Mouse (Mus musculus): ENCODE data around the gene Tmem235. TPM values are rescaled to one million over a fixed set of nuclear protein-coding genes. Genes with fewer than 3 reads are reported as not detected.
"Not testable (repeated sequence)": the region's sequence is repeated elsewhere in the genome, so short reads cannot be mapped to it uniquely, and the experiment has no call there.

Tmem235 gene
- not detected for total RNA-seq (2021)
- long read RNA-seq, experiment 1, result 0 reads
- long read RNA-seq, experiment 2, result 0 reads

DNA sequence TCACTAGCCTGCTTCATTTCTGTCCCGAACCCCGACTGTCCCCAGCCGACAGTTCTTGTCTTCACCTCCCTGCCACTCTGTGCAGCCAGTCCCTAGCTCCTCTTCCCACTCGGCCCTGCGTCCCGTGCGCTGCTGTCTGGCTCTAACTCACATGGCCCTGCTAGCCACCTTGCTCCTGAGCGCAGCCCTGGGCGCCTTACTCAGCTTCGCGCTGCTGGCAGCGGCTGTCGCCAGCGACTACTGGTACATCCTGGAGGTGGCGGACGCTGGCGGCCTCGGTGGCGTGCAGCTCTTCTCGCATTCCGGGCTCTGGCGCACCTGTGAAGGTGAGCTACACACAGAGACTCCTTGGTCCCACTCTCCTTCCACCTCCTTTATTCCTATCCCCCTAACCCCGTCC is at the start of gene Tmem235:
Gene Tmem235 (plus strand): TSS at position 152 of the 400 bp plus-strand sequence.
- DNase-seq, result no peak

- no peak for DNase-seq
Measured at GRCm38 (mm10) chr11:117813867-117814266, 46.7 kb upstream of the Tmem235 start.

GRCm38 (mm10) chr11:117814704-117815366 is 45.7 kb upstream of the Tmem235 start:
- no peak for DNase-seq

GRCm38 (mm10) chr11:117815850-117816249 is 44.7 kb upstream of the Tmem235 start:
- not testable (repeated sequence) for DNase-seq

DNA sequence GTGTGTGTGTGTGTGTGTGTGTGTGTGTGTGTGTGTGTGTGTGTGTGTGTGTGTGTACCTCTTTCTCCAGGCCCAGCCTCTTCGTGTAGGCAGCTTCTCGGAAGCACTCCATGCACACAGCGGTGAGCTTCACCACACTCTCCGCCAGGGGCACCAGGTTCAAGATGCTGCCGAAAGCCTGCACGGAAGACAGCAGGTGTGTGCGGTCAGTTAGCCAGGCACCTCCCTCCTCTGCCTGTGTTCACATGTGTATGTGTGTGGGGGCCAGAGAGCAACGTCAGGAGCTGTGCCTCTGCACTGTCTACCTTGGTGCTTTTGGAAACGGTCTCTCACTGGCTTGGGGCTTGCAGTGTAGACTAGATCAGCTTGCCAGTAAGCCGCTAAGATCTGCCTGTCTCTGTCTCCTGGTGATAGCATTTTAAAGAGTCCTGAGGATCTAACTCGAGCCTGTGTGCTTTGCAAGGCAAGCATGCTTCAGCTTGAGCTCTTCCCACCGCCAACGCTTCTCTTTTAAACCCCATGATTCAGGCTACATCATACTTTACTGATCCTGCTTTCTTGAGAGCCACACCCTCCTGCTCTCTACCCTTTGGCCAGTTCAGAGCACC is 44.1 kb upstream of the Tmem235 start:
- no peak for DNase-seq

GRCm38 (mm10) chr11:117819095-117819494 is 41.5 kb upstream of the Tmem235 start:
- DNase-seq, result no peak

DNA sequence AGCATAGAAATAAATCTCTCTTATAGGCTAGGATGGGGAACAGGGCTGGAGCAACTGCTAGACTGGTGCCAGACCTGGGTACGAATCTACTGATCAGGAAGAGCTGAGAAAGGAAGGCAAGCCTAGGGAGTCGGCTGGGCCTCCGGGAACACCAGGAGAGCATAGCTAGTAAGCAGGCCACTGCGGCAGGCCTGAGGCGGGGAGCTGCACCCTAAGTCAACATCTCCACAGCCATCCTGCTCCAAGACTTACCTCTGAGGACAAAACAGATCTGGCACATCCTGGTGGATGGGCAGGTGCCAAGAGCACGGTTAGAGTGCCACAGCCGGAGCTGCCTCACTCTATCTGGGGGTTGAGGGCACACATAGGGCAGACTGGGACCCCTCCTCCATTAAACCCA is 40.4 kb upstream of the Tmem235 start:
- no peak for DNase-seq

DNA sequence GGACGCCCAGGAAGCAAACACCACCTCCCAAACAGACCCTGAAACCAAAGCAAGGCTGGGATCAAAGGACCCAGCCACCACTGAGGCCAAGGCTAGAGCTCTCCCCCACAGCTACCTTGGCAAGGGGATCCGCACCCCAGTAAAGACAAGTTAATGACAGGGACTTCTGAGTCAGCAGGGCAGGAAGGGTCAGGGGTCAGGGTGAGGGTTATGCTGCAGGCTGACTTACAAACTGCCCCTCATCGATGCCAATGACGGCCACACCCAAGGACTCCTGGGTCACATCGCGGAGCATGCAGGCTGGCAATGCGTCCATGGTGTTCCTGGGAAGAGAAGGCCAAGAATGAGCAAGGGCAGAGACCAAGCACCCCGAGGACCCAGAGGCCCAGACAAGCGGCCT is 38.7 kb upstream of the Tmem235 start:
- peak; percentile 38 for DNase-seq

GRCm38 (mm10) chr11:117822728-117823241 is 37.8 kb upstream of the Tmem235 start:
- DNase-seq, result no peak

DNA sequence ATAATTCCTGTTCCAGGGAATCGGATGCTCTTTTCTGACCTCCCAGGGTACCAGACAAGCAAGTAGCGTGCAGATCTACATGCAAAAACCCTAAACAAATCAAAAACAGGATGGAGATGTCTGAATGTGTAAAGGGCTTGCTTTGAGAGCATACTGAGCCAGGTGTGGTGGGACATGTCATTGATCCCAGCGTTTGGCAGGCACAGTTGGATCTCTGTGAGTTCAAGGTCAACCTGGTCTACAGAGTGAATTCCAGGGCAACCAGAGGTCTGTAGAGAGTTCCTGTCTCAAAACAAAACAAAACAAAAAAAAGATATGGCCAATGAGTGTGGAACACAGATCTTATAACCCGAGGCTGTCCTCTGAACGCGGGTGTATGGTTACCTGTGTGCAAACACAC is 37.1 kb upstream of the Tmem235 start:
- no peak for DNase-seq

DNA sequence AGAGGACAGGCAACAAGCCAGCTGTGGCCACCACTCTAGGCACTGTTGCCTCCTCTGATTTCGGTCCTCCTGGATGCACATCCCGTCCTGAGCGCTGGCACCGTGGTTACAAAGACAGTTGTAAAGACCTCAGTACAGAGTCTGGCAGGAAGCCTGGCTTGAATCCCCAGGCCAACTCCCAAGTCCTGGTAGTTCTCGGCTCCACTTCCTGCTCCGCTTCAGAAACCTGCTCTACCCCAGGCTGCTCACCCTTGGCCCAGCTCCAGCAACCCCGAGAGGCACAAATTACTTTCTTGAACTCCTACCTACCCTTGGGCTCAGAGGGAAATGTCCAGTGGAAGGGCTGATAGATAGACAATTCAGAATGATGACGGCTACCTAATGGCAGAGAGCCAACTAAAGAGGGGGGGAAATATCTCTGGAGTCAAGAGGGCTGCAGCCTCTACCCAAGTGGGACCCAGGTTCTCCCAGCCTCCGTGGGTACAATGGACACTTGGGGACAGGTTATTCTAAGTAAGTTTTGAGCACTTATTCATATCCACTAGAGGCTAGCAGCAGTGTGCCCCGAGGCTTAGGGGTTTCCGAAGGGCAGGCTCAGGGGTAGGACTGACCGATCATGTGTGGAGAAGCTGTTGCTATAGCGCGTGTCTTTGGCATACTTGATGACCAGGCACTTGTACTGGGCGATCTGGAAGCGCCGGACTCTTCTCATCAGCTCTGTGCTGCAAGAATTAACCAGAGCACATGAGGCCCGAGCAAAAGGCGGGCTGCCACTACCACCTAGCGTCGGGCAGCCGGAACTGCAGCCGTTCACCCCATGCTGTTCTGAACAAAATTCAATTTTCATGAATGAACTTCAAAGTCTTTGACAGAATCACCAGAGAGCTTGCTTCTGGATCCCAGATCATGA is 36.2 kb upstream of the Tmem235 start:
- peak; percentile 87 for DNase-seq

- DNase-seq, result peak; percentile 80
Measured at GRCm38 (mm10) chr11:117825333-117826101, 35.0 kb upstream of the Tmem235 start, which contains the start of the genes Afmid and Tk1. Gene Afmid (plus strand): TSS chr11:117825924. Gene Tk1 (minus strand): TSS chr11:117826092.

GRCm38 (mm10) chr11:117826164-117826563 is 34.4 kb upstream of the Tmem235 start:
- peak; percentile 40 for DNase-seq

GRCm38 (mm10) chr11:117826916-117827315 is 33.6 kb upstream of the Tmem235 start:
- no peak for DNase-seq

GRCm38 (mm10) chr11:117827386-117827785 is 33.2 kb upstream of the Tmem235 start:
- no peak for DNase-seq

DNA sequence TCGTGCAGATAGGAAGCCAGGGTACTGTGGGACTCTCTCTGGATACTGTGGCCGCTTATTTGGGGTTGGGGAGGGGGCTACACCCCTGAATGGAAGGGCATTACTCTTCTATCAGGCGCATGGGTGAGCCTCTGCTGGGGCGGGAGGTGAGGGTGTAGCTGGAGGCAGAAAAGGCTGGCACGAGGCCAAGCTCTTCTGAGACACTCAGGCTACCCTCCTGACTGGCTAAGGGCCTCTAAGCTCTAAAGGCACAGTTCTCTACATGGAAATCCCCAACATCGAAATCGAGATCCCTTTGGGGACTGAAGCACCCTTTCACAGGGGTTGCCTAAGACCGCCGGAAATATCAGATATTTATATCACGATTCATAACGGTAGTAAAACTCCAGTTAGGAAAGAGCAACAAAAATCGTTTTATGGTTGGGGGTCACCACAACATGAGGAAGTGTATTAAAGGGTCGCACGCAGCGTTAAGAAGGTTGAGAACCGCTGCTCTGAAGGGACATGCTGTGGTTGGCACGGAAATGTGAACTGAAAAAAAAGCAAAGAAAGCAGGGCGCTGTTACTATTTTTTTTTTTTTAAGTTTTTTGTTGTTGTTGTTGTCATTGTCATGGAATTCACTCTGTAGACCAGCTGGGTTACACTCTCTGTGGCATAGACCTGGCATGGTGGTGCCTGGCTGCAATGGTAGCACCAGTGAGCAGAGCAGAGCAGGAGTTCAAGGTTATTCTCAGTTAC is 32.2 kb upstream of the Tmem235 start:
- peak; percentile 59 for DNase-seq

DNA sequence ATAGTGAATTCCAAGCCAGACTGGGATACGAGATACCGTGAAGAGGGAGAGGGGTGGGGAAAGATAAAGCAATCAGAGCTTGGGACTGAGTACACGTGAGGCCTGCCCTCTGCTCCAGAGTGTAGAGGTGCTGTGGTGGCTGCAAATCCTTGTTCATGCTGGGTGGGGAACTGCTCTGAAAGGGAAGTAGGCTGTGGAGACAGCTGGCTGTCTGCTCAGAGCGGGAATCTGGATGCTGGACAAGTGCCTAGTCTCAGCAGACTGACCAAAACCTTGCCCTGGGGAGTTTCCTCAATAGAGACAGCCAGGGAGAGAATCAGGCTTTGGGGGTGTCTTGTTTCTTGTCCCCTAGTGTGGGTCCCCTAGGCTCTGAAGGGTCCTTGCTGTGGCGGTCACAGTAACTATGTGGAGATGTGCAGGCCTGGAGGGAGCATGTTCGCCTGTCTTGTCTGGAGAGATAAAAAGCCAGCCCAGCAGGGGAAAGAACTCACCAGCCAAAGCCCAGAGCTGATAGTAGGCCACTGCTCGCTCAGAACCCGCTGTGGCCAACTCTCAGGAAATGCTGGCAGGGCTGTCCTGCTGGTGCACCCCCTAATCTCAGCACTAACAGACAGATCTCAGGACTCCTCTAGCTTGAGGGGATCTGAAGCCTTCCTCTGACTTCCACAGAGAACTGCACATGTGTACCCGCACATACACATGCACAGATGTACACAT is 31.5 kb upstream of the Tmem235 start:
- peak; percentile 62 for DNase-seq

DNA sequence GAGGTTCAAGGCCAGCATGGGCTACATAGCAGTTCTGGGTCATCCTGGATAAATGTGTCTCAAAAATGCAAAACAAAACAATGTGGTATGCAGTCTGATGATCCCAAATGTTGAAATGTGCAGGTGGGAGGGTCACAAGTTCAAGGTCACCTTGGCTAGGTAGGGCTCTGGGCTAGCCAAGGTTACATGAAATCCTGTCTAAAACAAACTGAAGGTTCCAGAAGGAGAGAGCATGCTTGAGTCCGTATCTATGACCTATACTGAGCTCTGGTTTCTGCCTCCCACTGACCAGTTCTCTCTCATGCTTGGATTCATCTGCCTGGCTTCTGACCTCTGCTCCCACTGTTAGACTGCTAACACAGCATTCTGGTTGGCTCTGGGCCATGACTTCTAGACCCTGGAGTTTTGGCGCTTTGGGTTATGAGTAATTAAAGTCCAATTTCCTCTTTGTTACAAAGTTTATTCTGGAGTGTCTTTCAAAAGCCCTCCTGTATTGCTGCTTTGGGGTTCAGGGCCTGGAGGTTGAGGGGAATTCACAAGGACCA is 30.8 kb upstream of the Tmem235 start:
- peak; percentile 67 for DNase-seq

- DNase-seq, result no peak
Measured at GRCm38 (mm10) chr11:117830401-117830800, 30.2 kb upstream of the Tmem235 start.

Measured in adrenal gland, postnatal 10 days (tissue).